Mouse (Mus musculus) CD8-positive naive resting alpha-beta T cell, adult 2 months (primary cell): Measurements from ENCODE around the gene Rab1b.
"Not testable (repeated sequence)": the region's sequence is repeated elsewhere in the genome, so short reads cannot be mapped to it uniquely, and the experiment has no call there.

Source experiments
- DNase-seq, 2 experiments: peaks; one replicate each; pipeline ENCODE4 v3.0.0; 2022; ENCODE audit warnings: low read depth in 2 of 2, low spot score in 2 of 2

The Rab1b gene

GRCm38 (mm10) chr19:5097521-5098362, 9.1 kb downstream of the Rab1b start:
- DNase-seq = no peak

GRCm38 (mm10) chr19:5095887-5096474, 10.9 kb downstream of the Rab1b start:
- no peak for DNase-seq

- DNase-seq = no peak
Measured at GRCm38 (mm10) chr19:5094746-5095417, 12.0 kb downstream of the Rab1b start.

DNA sequence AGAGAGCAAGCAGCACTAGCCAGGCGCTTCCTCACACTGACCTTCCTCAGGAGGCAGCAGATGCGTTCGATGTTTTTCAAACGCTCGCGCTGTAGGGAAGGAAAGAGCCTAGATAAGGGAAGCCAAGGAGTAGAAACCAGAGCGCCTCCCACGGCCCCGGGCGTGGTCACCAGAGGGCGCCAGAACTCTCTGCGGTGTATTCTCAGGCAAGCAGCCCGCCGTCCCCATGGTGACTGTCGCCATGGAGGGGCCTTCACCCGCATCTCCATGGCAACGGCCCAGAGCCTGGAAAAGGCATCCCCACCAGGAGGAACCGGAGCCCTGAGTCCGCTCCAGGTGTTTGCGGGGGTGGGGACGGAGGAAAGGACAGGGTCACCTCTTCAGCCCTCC, 12.6 kb downstream of the Rab1b start:
- peak; percentile 78 to 88 for DNase-seq

DNA sequence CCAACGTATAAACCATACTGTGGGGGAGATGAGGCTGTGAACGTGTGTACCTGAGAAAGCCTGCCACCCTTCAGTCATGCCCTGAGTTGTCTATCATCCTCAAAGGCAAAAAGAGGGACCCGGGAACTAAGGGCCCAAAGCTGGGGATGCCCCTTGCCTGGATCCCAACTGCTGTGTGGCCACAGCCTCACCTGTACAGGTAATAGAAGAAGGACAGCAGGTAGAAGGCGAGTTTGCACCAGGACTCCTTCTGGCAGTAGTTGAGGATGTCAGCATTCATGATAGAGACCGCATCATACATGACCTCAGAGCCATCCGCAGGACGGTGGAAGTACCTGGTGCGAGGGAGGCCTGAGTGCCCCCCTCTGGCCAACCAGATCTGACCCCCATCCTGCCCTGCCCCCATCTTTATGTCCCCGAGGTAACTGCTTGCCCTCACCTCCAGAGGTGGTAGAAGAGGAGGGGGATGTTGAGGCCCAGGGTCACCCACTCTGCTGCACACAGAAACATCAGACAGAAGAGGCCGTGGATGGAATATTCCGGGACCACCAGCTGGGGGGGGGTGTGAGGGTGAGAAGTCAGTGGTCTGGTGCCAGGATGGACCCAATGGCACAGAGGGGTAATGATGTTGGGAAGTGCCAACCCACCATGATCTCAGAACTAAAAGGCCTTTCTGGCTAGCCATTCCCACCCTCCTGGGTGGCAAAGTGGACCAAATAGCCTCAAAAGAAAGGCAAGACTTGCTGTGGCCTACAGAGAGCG, 13.2 kb downstream of the Rab1b start:
- DNase-seq = no peak

- DNase-seq = no peak
Measured at GRCm38 (mm10) chr19:5092083-5092482, 14.8 kb downstream of the Rab1b start.

GRCm38 (mm10) chr19:5089324-5089723, 17.5 kb downstream of the Rab1b start:
- no peak for DNase-seq

DNA sequence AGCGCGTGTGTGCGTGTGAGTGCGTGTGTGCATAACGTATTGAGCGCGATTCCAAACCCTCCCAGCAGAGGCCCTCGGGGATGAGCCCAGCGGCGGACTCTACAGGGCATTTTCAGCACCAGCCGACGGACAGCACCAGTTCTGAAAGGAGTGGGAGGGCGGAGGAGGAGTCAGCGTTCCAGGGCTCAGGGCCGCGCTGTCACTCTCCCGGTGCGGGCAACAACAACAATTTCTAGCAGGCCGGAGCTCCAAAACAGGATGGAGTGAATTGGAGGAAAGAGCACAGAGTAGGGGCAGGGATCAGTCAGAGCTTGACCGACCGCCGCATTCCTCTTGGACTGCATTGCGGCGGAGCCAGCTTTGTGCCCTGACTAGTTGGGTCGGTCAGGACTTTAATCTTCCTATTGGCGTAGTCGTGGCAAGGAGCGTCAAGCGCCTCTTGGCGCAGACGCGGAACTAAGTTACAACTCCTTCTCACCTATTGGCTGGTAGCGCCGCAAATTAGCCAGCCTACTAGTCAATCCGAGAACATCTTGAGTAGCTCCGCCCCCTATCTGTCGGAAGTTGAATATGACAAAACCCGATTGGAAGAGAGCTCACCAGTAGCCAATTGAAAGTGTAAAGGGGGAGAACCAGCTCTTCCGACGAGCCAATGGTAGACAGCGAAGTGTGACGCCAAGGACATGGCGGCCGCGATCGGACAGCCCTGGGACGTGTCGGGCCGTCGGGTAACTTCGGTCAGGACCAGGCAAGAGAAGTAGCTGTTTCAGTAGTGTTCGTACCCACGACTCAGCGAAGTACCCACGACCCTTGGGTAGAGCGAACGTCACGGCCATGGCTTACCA, 18.8 kb downstream of the Rab1b start, which contains the start of gene Yif1a:
TSS of gene Yif1a (plus strand) at position 655 of the 845 bp plus-strand sequence.
- DNase-seq = peak; percentile 89 to 95

DNA sequence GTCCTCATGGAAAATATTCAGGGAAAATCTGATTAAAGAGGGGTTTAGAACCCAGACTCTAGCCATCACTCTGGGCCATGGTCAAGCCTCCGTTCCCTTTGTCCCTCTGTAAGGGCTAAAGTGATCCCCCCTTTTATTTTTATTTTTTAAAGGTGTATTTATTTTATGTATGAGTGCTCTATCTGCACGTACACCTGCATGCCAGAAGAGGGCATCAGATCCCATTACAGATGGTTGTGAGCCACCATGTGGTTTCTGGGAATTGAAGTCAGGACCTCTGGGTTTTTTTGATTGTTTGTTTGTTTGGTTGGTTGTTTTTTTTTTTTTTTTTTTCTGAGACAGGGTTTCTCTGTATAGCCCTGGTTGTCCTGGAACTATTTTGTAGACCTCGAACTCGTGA, 20.3 kb downstream of the Rab1b start:
- not testable (repeated sequence) for DNase-seq

GRCm38 (mm10) chr19:5085145-5085863, 21.6 kb downstream of the Rab1b start, which contains the start of gene Tmem151a:
TSS of gene Tmem151a (minus strand) at chr19:5085531.
- DNase-seq = no peak

DNA sequence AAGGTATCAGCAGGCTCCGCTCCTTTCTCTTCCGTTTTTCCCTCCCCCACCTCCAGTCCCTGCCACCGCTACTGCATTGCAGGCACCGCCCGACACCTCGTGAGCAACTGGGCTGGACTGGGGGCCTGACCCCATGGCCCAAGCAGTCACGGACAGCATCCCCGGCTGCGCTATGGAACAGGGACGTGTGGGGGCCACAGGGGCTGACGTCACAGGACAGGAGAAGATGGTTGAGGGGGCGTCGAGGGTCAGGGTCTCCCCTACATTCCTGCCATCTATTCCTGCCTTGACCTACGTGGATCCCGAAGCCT, 22.1 kb downstream of the Rab1b start:
- DNase-seq = no peak

DNA sequence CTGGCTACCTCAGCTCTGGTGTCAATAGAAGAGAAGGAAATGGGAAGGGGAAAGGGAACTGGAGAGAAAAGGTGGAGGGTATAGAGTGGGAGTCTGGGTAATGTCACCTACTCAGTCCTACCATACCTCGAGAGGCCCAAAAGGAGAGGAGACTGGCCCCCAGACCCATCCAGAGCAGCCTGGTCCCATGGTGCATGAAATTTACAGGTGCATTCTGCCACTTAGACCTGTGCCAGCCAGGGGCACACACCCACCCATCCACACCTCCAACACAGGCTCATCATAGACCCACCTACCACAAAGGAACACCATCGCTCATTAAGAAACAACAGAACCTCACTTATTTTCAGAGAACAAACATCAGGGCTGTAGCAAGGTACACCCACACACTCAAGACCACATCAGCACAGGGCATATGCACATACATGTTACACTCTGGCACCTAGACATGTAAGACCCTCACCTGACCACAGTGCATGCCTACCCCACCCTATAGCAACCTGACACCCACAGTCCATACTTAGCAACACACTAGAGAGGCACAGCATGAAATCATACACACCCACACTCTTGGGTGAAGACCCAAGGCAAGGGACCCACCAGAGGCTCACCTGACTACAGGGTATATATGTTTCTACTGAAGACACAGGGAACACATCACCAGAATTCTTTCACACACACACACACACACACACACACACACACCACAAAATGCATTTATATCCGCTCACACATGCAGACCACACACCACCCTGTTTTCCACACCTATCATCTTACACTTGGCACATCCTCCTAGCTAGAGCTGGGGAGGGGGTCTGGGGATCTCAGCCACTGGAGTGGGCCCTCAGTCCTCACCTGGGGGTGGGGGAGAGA, 22.7 kb downstream of the Rab1b start:
- DNase-seq = no peak

GRCm38 (mm10) chr19:5082596-5082995, 24.3 kb downstream of the Rab1b start:
- DNase-seq = no peak

DNA sequence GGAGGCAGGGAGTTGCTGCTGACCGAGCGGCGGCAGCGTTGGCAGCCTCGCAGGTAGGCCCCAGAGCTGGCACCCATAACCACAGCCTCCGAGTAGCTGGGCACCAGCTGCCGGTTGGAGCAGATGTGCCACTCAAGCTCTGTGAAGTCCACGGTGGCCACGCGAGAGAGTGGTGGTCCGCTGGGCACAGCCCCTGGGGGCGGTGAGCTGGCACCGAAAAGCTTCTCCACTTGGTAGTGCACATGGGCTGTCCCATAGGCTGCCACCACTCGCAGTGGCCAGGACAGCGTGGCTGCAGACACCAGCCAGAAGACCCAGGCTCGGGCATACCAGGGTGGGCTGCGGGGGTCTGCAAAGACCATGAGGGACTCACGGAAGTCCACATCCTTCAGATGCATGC, 24.9 kb downstream of the Rab1b start:
- no peak for DNase-seq

GRCm38 (mm10) chr19:5079279-5079678, 27.6 kb downstream of the Rab1b start:
- no peak for DNase-seq

DNA sequence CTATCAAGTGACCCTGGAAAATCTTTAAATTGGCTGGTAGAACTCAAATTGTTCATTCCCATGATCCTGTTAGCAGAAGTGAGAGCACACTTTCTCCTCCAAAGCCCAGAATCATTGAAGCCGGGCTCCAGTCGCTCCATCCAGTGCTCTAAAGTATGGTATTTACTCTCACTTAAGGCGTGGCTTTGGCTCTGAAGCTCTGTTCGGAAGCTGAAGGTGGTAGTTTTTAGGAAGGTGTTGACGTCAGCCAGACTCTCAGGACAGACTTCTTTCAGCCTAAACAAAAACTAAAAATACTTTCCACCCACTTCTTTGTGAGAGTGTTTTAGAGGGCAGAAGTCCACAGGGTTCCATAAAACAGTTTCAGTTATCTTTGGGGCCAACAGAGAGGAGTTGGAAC, 33.4 kb downstream of the Rab1b start:
- no peak for DNase-seq

- peak in 1 of 2 experiments; percentile 35 for DNase-seq
Measured at GRCm38 (mm10) chr19:5073028-5073427, 33.8 kb downstream of the Rab1b start.

- no peak for DNase-seq
Measured at GRCm38 (mm10) chr19:5072389-5073019, 34.4 kb downstream of the Rab1b start.
